Mouse (Mus musculus) intestine, embryonic 15.5 days (tissue): ENCODE measurements around the gene Ddx19a. TPM values are rescaled to one million over a fixed set of nuclear protein-coding genes. Genes with fewer than 3 reads are reported as not detected.

ENCODE experiments used
- ATAC-seq: fragments of 200-750 bp; cut with Nextera tagmentation; 2 replicates; pipeline ENCODE4 v1.8.0; 2017; ENCODE audit warnings: moderate TSS enrichment, moderate library complexity
- H3K27ac ChIP-seq: fragments of 300-500 bp; sonication (generic); 2 replicates; pipeline ENCODE4 v1.5.1; 2015; ENCODE audit warnings: mild to moderate bottlenecking, inconsistent platforms
- H3K27me3 ChIP-seq: fragments of 300-500 bp; sonication (generic); replicated peaks from 2 replicates; pipeline ENCODE4 v1.6.1; 2015; ENCODE audit warnings: inconsistent platforms
- H3K36me3 ChIP-seq: fragments of 300-500 bp; sonication (generic); 2 replicates; pipeline ENCODE4 v1.6.1; 2015; ENCODE audit warnings: inconsistent platforms
- H3K4me1 ChIP-seq: fragments of 300-500 bp; sonication (generic); replicated peaks from 2 replicates; pipeline ENCODE4 v1.6.1; 2015; ENCODE audit warnings: inconsistent platforms
- H3K4me2 ChIP-seq: fragments of 300-500 bp; sonication (generic); replicated peaks from 2 replicates; pipeline ENCODE4 v1.6.1; 2015; ENCODE audit warnings: mild to moderate bottlenecking, inconsistent platforms
- H3K4me3 ChIP-seq: fragments of 300-500 bp; sonication (generic); replicated peaks from 2 replicates; pipeline ENCODE4 v1.5.1; 2015; ENCODE audit warnings: inconsistent platforms
- H3K9ac ChIP-seq: fragments of 300-500 bp; sonication (generic); 2 replicates; pipeline ENCODE4 v1.6.1; 2015; ENCODE audit warnings: inconsistent platforms
- H3K9me3 ChIP-seq: fragments of 300-500 bp; sonication (generic); 2 replicates; pipeline ENCODE4 v1.6.1; 2016; ENCODE audit warnings: inconsistent platforms
- WGBS: fragments of 180-500 bp; shearing (Covaris S2); methylation state at CpG from one replicate; pipeline ENCODE4 v1.1.7; 2015; 5-methylcytosine and 5-hydroxymethylcytosine counted together
- polyA plus RNA-seq: library from polyadenylated mRNA; unstranded; fragments of >200 nt; fragmentation: Nextera tagmentation; extraction: Ambion mirVana; gene quantifications from 2 replicates; pipeline ENCODE4 v1.2.1, GENCODE M21; 2015

Gene Ddx19a
- 12.4 and 15.4 TPM in 2 replicates for polyA plus RNA-seq

DNA sequence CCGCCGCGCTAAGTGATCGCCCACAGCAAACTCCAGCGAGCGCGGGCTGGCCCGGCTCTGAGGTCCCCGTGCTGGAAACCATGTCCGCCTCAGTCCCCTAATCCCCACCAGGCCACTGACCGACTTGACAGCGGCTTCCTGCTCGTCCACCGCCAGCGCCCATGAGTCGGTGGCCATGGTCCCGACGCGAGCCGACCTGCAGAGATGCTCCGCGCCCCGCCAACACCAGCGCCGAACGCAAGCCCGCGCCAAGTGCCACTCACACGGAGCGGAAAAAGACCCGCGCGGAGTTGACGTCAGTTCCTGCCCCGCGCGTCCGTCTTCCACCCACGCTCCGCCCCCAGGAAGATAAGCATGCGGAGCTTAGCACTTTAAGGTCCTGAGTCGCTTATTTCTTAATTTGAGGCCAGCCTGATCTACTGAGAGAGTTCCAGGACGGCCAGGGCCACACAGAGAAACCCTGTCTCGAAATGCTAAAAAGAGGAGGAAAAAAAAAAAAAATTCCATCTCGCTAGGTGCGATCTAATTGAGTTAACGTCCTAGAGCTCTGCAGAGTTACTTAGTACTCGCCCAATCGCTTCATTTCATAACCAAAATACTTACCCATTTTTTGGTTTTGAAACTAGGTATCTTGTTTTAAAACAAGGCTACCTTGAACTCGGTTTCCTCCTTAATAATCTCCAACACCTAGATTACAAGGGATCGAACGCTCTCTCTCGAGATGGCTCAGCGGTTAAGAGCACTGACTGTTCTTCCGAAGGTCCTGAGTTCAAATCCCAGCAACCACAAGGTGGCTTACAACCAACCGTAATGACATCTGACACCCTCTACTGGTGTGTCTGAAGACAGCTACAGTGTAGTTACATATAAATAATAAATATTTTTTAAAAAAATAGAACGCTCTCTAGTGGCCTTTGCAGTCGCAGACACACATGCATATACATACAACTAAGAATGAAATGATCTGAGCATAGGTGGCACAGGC lies at the start of gene Ddx19a:
Ddx19a (minus strand) TSS at position 254 of the 985 bp plus-strand sequence.
- WGBS, result 3% methylated on average over 58 of the region's 58 CpGs
- Histone ChIP-seq H3K4me3 (peak within 1 kb of the TSS; percentile 70), H3K4me1 (no peaks in the 10 kb centered on the region), H3K4me2 (peak within 1 kb of the TSS; percentile 71), H3K27me3 (no peaks in the 10 kb centered on the region), H3K36me3 (no peaks in the 10 kb centered on the region), H3K9ac (peak within 1 kb of the TSS; percentile 69), H3K9me3 (no peaks in the 10 kb centered on the region), H3K27ac (peak within 1 kb of the TSS; percentile 79)
- ATAC-seq, result peak; percentile 98

GRCm38 (mm10) chr8:111044003-111044734 lies 46.6 kb upstream of the Ddx19a start:
- H3K36me3 ChIP-seq, result peaks cover 63% of the 10 kb centered on the region
- H3K9me3 ChIP-seq, result no peaks in the 10 kb centered on the region
- no peak overlapping the region for H3K4me3 ChIP-seq
- H3K27me3 ChIP-seq, result no peaks in the 10 kb centered on the region
- no peak overlapping the region for H3K27ac ChIP-seq
- WGBS, result 48% methylated on average over 2 of the region's 2 CpGs
- H3K9ac ChIP-seq, result no peak overlapping the region
- no peaks in the 10 kb centered on the region for H3K4me1 ChIP-seq
- no peak overlapping the region for H3K4me2 ChIP-seq
- no peak for ATAC-seq

- no peaks in the 10 kb centered on the region for H3K4me1 ChIP-seq
- no peak overlapping the region for H3K4me2 ChIP-seq
- WGBS, result 95% methylated on average over 19 of the region's 19 CpGs
- no peak overlapping the region for H3K9ac ChIP-seq
- ATAC-seq, result no peak
- peaks cover 51% of the 10 kb centered on the region for H3K36me3 ChIP-seq
- no peak overlapping the region for H3K27ac ChIP-seq
- H3K9me3 ChIP-seq, result no peaks in the 10 kb centered on the region
- H3K4me3 ChIP-seq, result no peak overlapping the region
- no peaks in the 10 kb centered on the region for H3K27me3 ChIP-seq
These were observed 44.9 kb upstream of the Ddx19a start for GRCm38 (mm10) chr8:111042546-111042945.

- Histone ChIP-seq H3K9ac (no peak overlapping the region), H3K4me3 (no peak overlapping the region), H3K4me2 (no peak overlapping the region), H3K27me3 (no peaks in the 10 kb centered on the region), H3K9me3 (no peaks in the 10 kb centered on the region), H3K4me1 (peaks cover 11% of the 10 kb centered on the region), H3K27ac (no peak overlapping the region), H3K36me3 (peaks cover 14% of the 10 kb centered on the region)
- no peak for ATAC-seq
- 94% methylated on average over 15 of the region's 15 CpGs for WGBS
These were observed 39.0 kb upstream of the Ddx19a start for GRCm38 (mm10) chr8:111036591-111036990.

- H3K27ac ChIP-seq, result peak overlapping the region; percentile 66
- peak; percentile 7; the same call in 1 of the 2 replicates for ATAC-seq
- peak overlapping the region; percentile 73 for H3K4me3 ChIP-seq
- peak overlapping the region; percentile 56 for H3K4me2 ChIP-seq
- 19% methylated on average over 12 of the region's 12 CpGs for WGBS
- H3K9me3 ChIP-seq, result no peaks in the 10 kb centered on the region
- H3K27me3 ChIP-seq, result no peaks in the 10 kb centered on the region
- peak overlapping the region; percentile 79 for H3K9ac ChIP-seq
- peaks cover 8% of the 10 kb centered on the region; the same call in 1 of the 2 replicates for H3K36me3 ChIP-seq
- peaks cover 11% of the 10 kb centered on the region for H3K4me1 ChIP-seq
These were observed 36.7 kb upstream of the Ddx19a start for GRCm38 (mm10) chr8:111034276-111034675.

GRCm38 (mm10) chr8:111033482-111034215 lies 36.0 kb upstream of the Ddx19a start:
- Histone ChIP-seq H3K4me3 (peak overlapping the region; percentile 73), H3K9me3 (no peaks in the 10 kb centered on the region), H3K4me2 (peak overlapping the region; percentile 56), H3K36me3 (peaks cover 8% of the 10 kb centered on the region; the same call in 1 of the 2 replicates), H3K27me3 (no peaks in the 10 kb centered on the region), H3K9ac (peak overlapping the region; percentile 79), H3K4me1 (peaks cover 11% of the 10 kb centered on the region), H3K27ac (peak overlapping the region; percentile 66)
- WGBS, result 6% methylated on average over 37 of the region's 37 CpGs
- ATAC-seq, result peak; percentile 100

DNA sequence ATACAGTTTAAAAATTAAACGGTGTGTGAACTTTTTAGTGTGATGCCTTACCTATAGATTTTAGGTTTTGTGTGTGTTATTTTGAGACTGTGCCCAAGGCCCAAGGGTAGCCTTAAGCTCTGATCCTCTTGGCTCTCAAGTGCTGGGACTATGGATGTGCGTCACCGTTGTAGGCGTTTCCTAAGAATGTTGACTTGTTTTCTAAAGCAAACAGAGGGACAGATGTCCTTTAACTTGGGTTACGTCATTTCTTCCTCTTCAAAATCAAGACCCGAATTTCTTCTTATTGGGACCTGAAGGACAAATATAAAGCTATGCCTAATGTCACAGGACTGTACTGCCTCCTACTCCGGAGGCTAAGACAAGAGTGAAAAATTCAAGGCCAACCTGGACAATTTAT lies 35.3 kb upstream of the Ddx19a start, which contains the start of gene Aars:
Aars (plus strand) TSS at position 229 of the 400 bp plus-strand sequence.
- H3K4me2 ChIP-seq, result peak within 1 kb of the TSS; percentile 56
- no peak for ATAC-seq
- H3K27me3 ChIP-seq, result no peaks in the 10 kb centered on the region
- H3K9me3 ChIP-seq, result no peaks in the 10 kb centered on the region
- peaks cover 8% of the 10 kb centered on the region; the same call in 1 of the 2 replicates for H3K36me3 ChIP-seq
- peak within 1 kb of the TSS; percentile 79 for H3K9ac ChIP-seq
- 94% methylated on average over 7 of the region's 7 CpGs for WGBS
- H3K27ac ChIP-seq, result peak within 1 kb of the TSS; percentile 66
- H3K4me3 ChIP-seq, result peak within 1 kb of the TSS; percentile 73
- H3K4me1 ChIP-seq, result peaks cover 13% of the 10 kb centered on the region

GRCm38 (mm10) chr8:111031572-111031971 lies 34.0 kb upstream of the Ddx19a start, which contains the start of gene Ddx19b:
Gene Ddx19b, minus strand, starts transcription at chr8:111031751.
- no peaks in the 10 kb centered on the region for H3K9me3 ChIP-seq
- no peaks in the 10 kb centered on the region for H3K27me3 ChIP-seq
- WGBS, result 95% methylated on average over 19 of the region's 19 CpGs
- H3K27ac ChIP-seq, result no peak within 1 kb of the TSS
- no peaks in the 10 kb centered on the region for H3K36me3 ChIP-seq
- H3K4me2 ChIP-seq, result no peak within 1 kb of the TSS
- peaks cover 13% of the 10 kb centered on the region for H3K4me1 ChIP-seq
- H3K9ac ChIP-seq, result no peak within 1 kb of the TSS
- ATAC-seq, result no peak
- H3K4me3 ChIP-seq, result no peak within 1 kb of the TSS

- no peak overlapping the region for H3K4me2 ChIP-seq
- no peaks in the 10 kb centered on the region for H3K36me3 ChIP-seq
- no peak overlapping the region for H3K27ac ChIP-seq
- ATAC-seq, result no peak
- no peaks in the 10 kb centered on the region for H3K9me3 ChIP-seq
- 72% methylated on average over 6 of the region's 6 CpGs for whole genome bisulfite sequencing
- no peaks in the 10 kb centered on the region for H3K27me3 ChIP-seq
- H3K9ac ChIP-seq, result no peak overlapping the region
- H3K4me1 ChIP-seq, result peaks cover 7% of the 10 kb centered on the region; the same call in 1 of the 2 replicates
- H3K4me3 ChIP-seq, result no peak overlapping the region
These were observed 32.4 kb upstream of the Ddx19a start for GRCm38 (mm10) chr8:111030045-111030444.

DNA sequence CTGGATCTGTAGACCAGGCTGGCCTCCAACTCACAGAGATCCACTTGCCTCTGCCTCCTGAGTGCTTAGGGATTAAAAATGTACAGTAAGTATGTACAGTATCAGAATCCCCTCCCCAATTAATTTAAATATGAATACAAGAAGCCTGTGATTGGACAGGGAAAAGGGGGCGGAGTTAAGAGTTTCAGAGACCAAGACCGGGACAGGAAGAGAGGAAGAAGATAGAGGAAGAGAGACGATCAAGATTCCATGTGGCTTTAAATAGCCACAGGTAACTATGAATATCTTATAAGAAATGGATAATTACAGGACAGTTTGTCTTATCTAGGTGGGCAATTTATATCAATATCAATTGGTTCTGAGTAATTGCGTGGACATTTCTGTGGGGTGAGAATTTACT lies 32.0 kb upstream of the Ddx19a start:
- Histone ChIP-seq H3K4me2 (no peak overlapping the region), H3K9ac (no peak overlapping the region), H3K9me3 (no peaks in the 10 kb centered on the region), H3K36me3 (no peaks in the 10 kb centered on the region), H3K27ac (no peak overlapping the region), H3K4me3 (no peak overlapping the region), H3K4me1 (peaks cover 4% of the 10 kb centered on the region; the same call in 1 of the 2 replicates), H3K27me3 (no peaks in the 10 kb centered on the region)
- no peak for ATAC-seq
- WGBS, result 54% methylated on average over 4 of the region's 4 CpGs

- Histone ChIP-seq H3K27ac (peak overlapping the region; percentile 58; the same call in 1 of the 2 replicates), H3K36me3 (no peaks in the 10 kb centered on the region), H3K4me1 (0 out of 2 replicates have a peak, but pooled peaks cover 3% of the 10 kb centered on the region), H3K4me2 (peak overlapping the region; percentile 77), H3K4me3 (peak overlapping the region; percentile 76), H3K9me3 (no peaks in the 10 kb centered on the region), H3K27me3 (no peaks in the 10 kb centered on the region), H3K9ac (peak overlapping the region; percentile 81)
- ATAC-seq, result peak; percentile 98
- under 1% methylated on average over 31 of the region's 31 CpGs for WGBS
These were observed 29.9 kb upstream of the Ddx19a start for GRCm38 (mm10) chr8:111027391-111027937.
